Mouse (Mus musculus) liver, embryonic 15.5 days (tissue): ENCODE measurements around the gene Olfr827. TPM values are rescaled to one million over a fixed set of nuclear protein-coding genes. Genes with fewer than 3 reads are reported as not detected.

Experiments
- ATAC-seq: fragments of 200-750 bp; cut with Nextera tagmentation; 2 replicates; pipeline ENCODE4 v1.8.0; 2017; ENCODE audit warnings: moderate number of reproducible peaks, mild to moderate bottlenecking, moderate library complexity; ENCODE audit not compliant: insufficient read depth
- H3K27ac ChIP-seq: fragments of 300-500 bp; sonication (generic); replicated peaks from 2 replicates; pipeline ENCODE4 v1.5.1; 2015; ENCODE audit warnings: mild to moderate bottlenecking, inconsistent platforms
- H3K27me3 ChIP-seq: fragments of 300-500 bp; sonication (generic); 2 replicates; pipeline ENCODE4 v1.6.1; 2015; ENCODE audit warnings: mild to moderate bottlenecking, inconsistent platforms
- H3K36me3 ChIP-seq: fragments of 300-500 bp; sonication (generic); replicated peaks from 2 replicates; pipeline ENCODE4 v1.6.1; 2015; ENCODE audit warnings: moderate library complexity, mild to moderate bottlenecking, inconsistent platforms
- H3K4me1 ChIP-seq: fragments of 300-500 bp; sonication (generic); replicated peaks from 2 replicates; pipeline ENCODE4 v1.6.1; 2015; ENCODE audit warnings: inconsistent platforms
- H3K4me2 ChIP-seq: fragments of 300-500 bp; sonication (generic); 2 replicates; pipeline ENCODE4 v1.6.1; 2015; ENCODE audit warnings: moderate library complexity, mild to moderate bottlenecking, inconsistent platforms
- H3K4me3 ChIP-seq: fragments of 300-500 bp; sonication (generic); replicated peaks from 2 replicates; pipeline ENCODE4 v1.5.1; 2015; ENCODE audit warnings: mild to moderate bottlenecking, inconsistent platforms
- H3K9ac ChIP-seq: fragments of 300-500 bp; sonication (generic); 2 replicates; pipeline ENCODE4 v1.6.1; 2015; ENCODE audit warnings: moderate library complexity, mild to moderate bottlenecking, inconsistent platforms
- H3K9me3 ChIP-seq: fragments of 300-500 bp; sonication (generic); replicated peaks from 2 replicates; pipeline ENCODE4 v1.6.1; 2016; ENCODE audit warnings: inconsistent platforms
- polyA plus RNA-seq: library from polyadenylated mRNA; unstranded; fragments of >200 nt; fragmentation: Nextera tagmentation; extraction: Ambion mirVana; gene quantifications from 2 replicates; pipeline ENCODE4 v1.2.1, GENCODE M21; 2015

Gene Olfr827
- polyA plus RNA-seq, 1 experiment from 2014 or later, result not detected

- Histone ChIP-seq H3K9me3 (no peaks in the 10 kb centered on the region), H3K4me3 (no peak overlapping the region), H3K27me3 (no peaks in the 10 kb centered on the region), H3K27ac (no peak overlapping the region), H3K4me2 (no peak overlapping the region), H3K4me1 (no peaks in the 10 kb centered on the region), H3K9ac (no peak overlapping the region), H3K36me3 (no peaks in the 10 kb centered on the region)
- ATAC-seq, result no peak
Observed at GRCm38 (mm10) chr10:130165196-130165595, 49.0 kb downstream of the Olfr827 start.

Other genes starting within 250 kb of the Olfr827 start
- not detected in 2 replicates for gene Olfr819, start 247.1 kb downstream of the Olfr827 start, polyA plus RNA-seq
- gene Olfr247, start 238.3 kb downstream of the Olfr827 start, polyA plus RNA-seq, result not detected in 2 replicates
- not detected in 2 replicates for gene Gm10310, start 229.3 kb downstream of the Olfr827 start, polyA plus RNA-seq
- not detected in 2 replicates for gene Olfr820, start 201.8 kb downstream of the Olfr827 start, polyA plus RNA-seq
- gene Olfr821, start 184.1 kb downstream of the Olfr827 start, polyA plus RNA-seq, result not detected in 2 replicates
- not detected in 2 replicates for gene Olfr822, start 143.2 kb downstream of the Olfr827 start, polyA plus RNA-seq
- not detected in 2 replicates for gene Olfr823, start 99.0 kb downstream of the Olfr827 start, polyA plus RNA-seq
- gene Olfr824, start 84.4 kb downstream of the Olfr827 start, polyA plus RNA-seq, result not detected in 2 replicates
- gene Olfr825, start 47.6 kb downstream of the Olfr827 start, polyA plus RNA-seq, result not detected in 2 replicates
- gene Olfr826, start 30.2 kb downstream of the Olfr827 start, polyA plus RNA-seq, result not detected in 2 replicates
- gene Neurod4, start 65.8 kb upstream of the Olfr827 start, polyA plus RNA-seq, result not detected in 2 replicates
- 0.78 and 1.4 TPM in 2 replicates for gene Tespa1, start 108.5 kb upstream of the Olfr827 start, polyA plus RNA-seq
- not detected in 2 replicates for gene Vmn2r84, start 179.9 kb upstream of the Olfr827 start, polyA plus RNA-seq
- not detected in 2 replicates for gene Vmn2r85, start 215.3 kb upstream of the Olfr827 start, polyA plus RNA-seq
- gene Vmn2r86, start 241.6 kb upstream of the Olfr827 start, polyA plus RNA-seq, result not detected in 2 replicates